In the genomic region with DNA sequence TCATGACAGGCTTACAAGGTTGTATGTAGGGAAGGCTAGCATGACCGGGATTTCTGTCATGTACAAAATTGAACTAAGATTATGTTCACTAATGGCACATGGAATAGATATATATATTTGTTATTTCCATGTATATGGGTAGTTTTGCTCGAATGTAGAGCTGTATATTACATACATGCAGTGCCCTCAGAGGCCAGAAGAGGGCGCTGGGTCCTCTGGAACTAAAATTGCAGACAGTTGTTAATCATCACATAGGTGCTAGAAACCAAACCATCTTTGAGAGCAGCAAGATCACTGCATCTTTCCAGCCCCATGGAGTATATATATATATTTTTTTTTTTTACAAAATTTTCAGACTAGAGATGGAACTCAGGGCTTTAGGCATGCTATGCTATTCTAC, we compare ENCODE assay signal across 13 mouse cellular contexts. TPM values are rescaled to one million over a fixed set of nuclear protein-coding genes. Genes with fewer than 3 reads are reported as not detected.
DNase-seq lines count a peak whose midpoint lies in the region; TF ChIP-seq lines count a peak whose summit lies in the region.
"Had no signal": no experiment of that assay in that cellular context is flagged by ENCODE, and none has a peak within 500 bp of the region (broad histone marks: within the 10 kb centered on the region; RNA-seq: fewer than 3 reads in every experiment).

No protein-coding gene starts in this region.

- peak; percentile 48 for TF ChIP-seq CTCF in left cerebral cortex, adult 2 months (IDR thresholded peaks at IDR 0.05)
- no peak for TF ChIP-seq CTCF in cerebellum, adult 2 months (IDR thresholded peaks at IDR 0.05; ENCODE audit: borderline replicate concordance, insufficient read depth, low read depth, low read length)

- H3K27ac ChIP-seq in left cerebral cortex, adult 2 months, result no peak overlapping the region
- H3K27ac ChIP-seq in cerebellum, adult 2 months (ENCODE audit: insufficient read depth, low read length), result no peak overlapping the region
- H3K27ac ChIP-seq: heart, embryonic 10.5 days; hindbrain, embryonic 12.5 days; kidney, embryonic 15.5 days; lung, embryonic 15.5 days had no signal

- H3K27me3 ChIP-seq in cerebellum, adult 2 months (ENCODE audit: control insufficient read depth, insufficient read depth, low read length), result no peaks in the 10 kb centered on the region
- H3K27me3 ChIP-seq: hindbrain, embryonic 12.5 days; kidney, embryonic 15.5 days; lung, embryonic 15.5 days had no signal

- WGBS in cerebellum, adult 2 months, result 60% methylated on average over 3 of the region's 3 CpGs

- TF ChIP-seq POLR2A in cerebellum, adult 2 months (IDR thresholded peaks at IDR 0.05; ENCODE audit: borderline replicate concordance, insufficient read depth, low read length), result no peak

- intact Hi-C loops in left cerebral cortex, adult 2 months (cut with DNase I), result no loop called here

- DNase-seq in left cerebral cortex, adult 2 months (ENCODE audit: extremely low spot score in 1 of 2, low spot score in 2 of 2), result no peak
- no peak for DNase-seq in left cerebral cortex, adult 8-10 months (ENCODE audit: low spot score in 2 of 2)
- DNase-seq in 416B (ENCODE audit: low read depth), result peak; percentile 32
- peak; percentile 70 to 72 for DNase-seq in B cell, adult 2 months
- DNase-seq in induced T-regulatory cell, adult 2 months (ENCODE audit: low read depth), result peak; percentile 63
- DNase-seq in cerebellum, adult 2 months, result no peak
- no peak for DNase-seq in Muller cell, postnatal 12 days (ENCODE audit: inconsistent ontology term)

- H3K4me1 ChIP-seq in cerebellum, adult 2 months (ENCODE audit: control insufficient read depth, insufficient read depth, low read length), result no peaks in the 10 kb centered on the region
- H3K4me1 ChIP-seq: hindbrain, embryonic 12.5 days; kidney, embryonic 15.5 days; lung, embryonic 15.5 days had no signal

- no peak overlapping the region for H3K4me3 ChIP-seq in left cerebral cortex, adult 2 months
- no peak overlapping the region for H3K4me3 ChIP-seq in cerebellum, adult 2 months (replicated peaks; ENCODE audit: insufficient read depth, low read depth, low read length)
- H3K4me3 ChIP-seq: heart, embryonic 10.5 days; hindbrain, embryonic 12.5 days; kidney, embryonic 15.5 days; lung, embryonic 15.5 days had no signal

RNA-seq across cellular contexts. Expression of gene Pltp, which starts 11.7 kb away (rescaled TPM):
- total RNA-seq in left cerebral cortex, adult 2 months (2021), result 10 to 100 TPM; 78.1 to 82.4 TPM
- total RNA-seq in left cerebral cortex, adult 8-10 months (2022), result 100 to 1,000 TPM; 103 to 113 (median 109) TPM
- polyA plus RNA-seq in cerebellum, adult 2 months (2012; rRNA removed), result 203 and 218 TPM in 2 replicates
- total RNA-seq: common myeloid progenitor, adult 5-6 weeks had no signal

RNA-seq across cellular contexts. Expression of gene Neurl2, which starts 12.5 kb away (rescaled TPM):
- 1 to 10 TPM; 3.9 to 5.3 TPM for total RNA-seq in left cerebral cortex, adult 2 months (2021)
- total RNA-seq in left cerebral cortex, adult 8-10 months (2022), result 1 to 10 TPM; 4.5 to 7.1 (median 5.5) TPM
- polyA plus RNA-seq in cerebellum, adult 2 months (2012; rRNA removed), result 6.1 and 6.3 TPM in 2 replicates

RNA-seq across cellular contexts. Expression of gene Ctsa, which starts 13.1 kb away (rescaled TPM):
- total RNA-seq in left cerebral cortex, adult 2 months (2021), result 10 to 100 TPM; 89.5 to 96.2 TPM
- 100 to 1,000 TPM; 112 to 182 (median 135) TPM for total RNA-seq in left cerebral cortex, adult 8-10 months (2022)
- polyA plus RNA-seq in cerebellum, adult 2 months (2012; rRNA removed), result 177 and 191 TPM in 2 replicates

RNA-seq across cellular contexts. Expression of gene Spata25, which starts 17.4 kb away (rescaled TPM):
- under 1 TPM; 0.45 to 0.58 TPM for total RNA-seq in left cerebral cortex, adult 2 months (2021)
- 1 to 10 TPM in 2 of 4 experiments, not detected in 2; 1.0 to 1.4 TPM for total RNA-seq in left cerebral cortex, adult 8-10 months (2022)
- polyA plus RNA-seq in cerebellum, adult 2 months (2012; rRNA removed), result 0.25 and 0.30 TPM in 2 replicates
- total RNA-seq: common myeloid progenitor, adult 5-6 weeks; left cerebral cortex, postnatal 14 days had no signal
- polyA plus RNA-seq: heart, embryonic 10.5 days; hindbrain, embryonic 12.5 days; lung, embryonic 15.5 days had no signal

RNA-seq across cellular contexts. Expression of gene Zswim1, which starts 23.3 kb away (rescaled TPM):
- 10 to 100 TPM; 21.7 to 22.7 TPM for total RNA-seq in left cerebral cortex, adult 2 months (2021)
- total RNA-seq in left cerebral cortex, adult 8-10 months (2022), result 10 to 100 TPM; 20.3 to 25.7 (median 23.9) TPM
- polyA plus RNA-seq in cerebellum, adult 2 months (2012; rRNA removed), result 19.4 and 20.0 TPM in 2 replicates

Comparison
In these comparisons a context has a peak if more than half of its experiments do, and no peak if none do; other contexts are left out.
1. DNase-seq: peak in 416B (single experiment), B cell, adult 2 months (2 of 2) and induced T-regulatory cell, adult 2 months (single experiment); none in left cerebral cortex, adult 2 months (0 of 2), left cerebral cortex, adult 8-10 months (0 of 2), cerebellum, adult 2 months (0 of 2) and Muller cell, postnatal 12 days (single experiment).